Mouse (Mus musculus) midbrain, embryonic 14.5 days (tissue): ENCODE results near the gene Gm20388. TPM values are rescaled to one million over a fixed set of nuclear protein-coding genes. Genes with fewer than 3 reads are reported as not detected.

Experiments used
- ATAC-seq: fragments of 200-750 bp; cut with Nextera tagmentation; 2 replicates; pipeline ENCODE4 v1.8.0; 2017; ENCODE audit warnings: moderate number of reproducible peaks, moderate library complexity; ENCODE audit not compliant: low FRiP score, low TSS enrichment
- DNase-seq: peaks from one replicate; pipeline ENCODE4 v3.0.0-alpha.2; 2015
- H3K27ac ChIP-seq: fragments of 300-500 bp; sonication (generic); replicated peaks from 2 replicates; pipeline ENCODE4 v1.5.1; 2014; ENCODE audit warnings: mild to moderate bottlenecking, low read depth, low read length, moderate library complexity
- H3K27me3 ChIP-seq: fragments of 300-500 bp; sonication (generic); 2 replicates; pipeline ENCODE4 v1.6.1; 2014; ENCODE audit warnings: low read length, control low read depth, mixed read lengths; ENCODE audit not compliant: control insufficient read depth, insufficient read depth
- H3K36me3 ChIP-seq: fragments of 300-500 bp; sonication (generic); 2 replicates; pipeline ENCODE4 v1.6.1; 2014; ENCODE audit warnings: low read length, control low read depth; ENCODE audit not compliant: control insufficient read depth, insufficient read depth
- H3K4me1 ChIP-seq: fragments of 300-500 bp; sonication (generic); 2 replicates; pipeline ENCODE4 v1.6.1; 2014; ENCODE audit warnings: mild to moderate bottlenecking, antibody characterized with exemption, low read length, control low read depth; ENCODE audit not compliant: control insufficient read depth, insufficient read depth
- H3K4me2 ChIP-seq: fragments of 300-500 bp; sonication (generic); 2 replicates; pipeline ENCODE4 v1.6.1; 2014; ENCODE audit warnings: mild to moderate bottlenecking, low read length, moderate library complexity
- H3K4me3 ChIP-seq: fragments of 300-500 bp; sonication (generic); replicated peaks from 2 replicates; pipeline ENCODE4 v1.5.1; 2014; ENCODE audit warnings: low read depth, low read length
- H3K9ac ChIP-seq: fragments of 300-500 bp; sonication (generic); replicated peaks from 2 replicates; pipeline ENCODE4 v1.6.1; 2014; ENCODE audit warnings: mild to moderate bottlenecking, low read length, moderate library complexity
- H3K9me3 ChIP-seq: fragments of 300-500 bp; sonication (generic); 2 replicates; pipeline ENCODE4 v1.6.1; 2016; ENCODE audit warnings: low read length, control low read depth, mixed read lengths; ENCODE audit not compliant: control insufficient read depth
- WGBS: fragments of 180-500 bp; shearing (Covaris S2); extraction: QIAGEN DNeasy Blood & Tissue Kit; methylation state at CpG from one replicate; pipeline ENCODE4 v1.1.7; 2014; 5-methylcytosine and 5-hydroxymethylcytosine counted together
- polyA plus RNA-seq: library from polyadenylated mRNA; unstranded; fragments of >200 nt; fragmentation: Nextera tagmentation; extraction: Ambion mirVana; gene quantifications from 2 replicates; pipeline ENCODE4 v1.2.1, GENCODE M21; 2014

Gm20388 gene
- polyA plus RNA-seq, 1 experiment from 2014 or later: 4.1 TPM

DNA sequence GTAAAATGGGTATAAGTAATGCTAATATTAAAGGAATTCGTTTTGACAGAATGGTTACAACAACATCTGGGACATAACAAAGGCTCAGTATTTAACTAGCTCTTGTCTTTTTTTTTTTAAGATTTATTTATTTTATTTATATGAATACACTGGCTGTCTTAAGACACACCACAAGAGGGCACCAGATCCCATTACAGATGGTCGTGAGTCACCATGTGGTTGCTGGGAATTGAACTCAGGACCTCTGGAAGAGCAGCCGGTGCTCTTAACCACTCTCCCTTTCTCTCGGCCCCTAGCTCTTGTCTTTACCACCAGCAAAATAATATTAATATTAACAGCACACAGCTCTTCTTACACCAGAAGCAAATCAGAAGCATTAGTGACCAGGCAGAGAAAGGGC is 3742.0 kb downstream of the Gm20388 start:
- 65% methylated on average over 4 of the region's 4 CpGs for WGBS

GRCm38 (mm10) chr8:123653308-123653993 is 3742.8 kb downstream of the Gm20388 start, which contains the start of gene Rhou:
Gene Rhou (plus strand): TSS chr8:123653929.
- Histone ChIP-seq H3K27me3 (no peaks in the 10 kb centered on the region), H3K9me3 (no peaks in the 10 kb centered on the region), H3K4me1 (peaks cover 12% of the 10 kb centered on the region), H3K27ac (peak within 1 kb of the TSS; percentile 97), H3K36me3 (peaks cover 19% of the 10 kb centered on the region), H3K4me3 (peak within 1 kb of the TSS; percentile 73), H3K9ac (peak within 1 kb of the TSS; percentile 89), H3K4me2 (peak within 1 kb of the TSS; percentile 63)
- DNase-seq: peak; percentile 98
- WGBS: under 1% methylated on average over 58 of the region's 58 CpGs
- peak; percentile 92 for ATAC-seq

More for the DNA sequence above, 3742.0 kb downstream of the Gm20388 start:
- H3K27me3 ChIP-seq: no peaks in the 10 kb centered on the region
- peaks cover 17% of the 10 kb centered on the region for H3K36me3 ChIP-seq
- H3K4me3 ChIP-seq: no peak overlapping the region; the same call in 1 of the 2 replicates
- no peaks in the 10 kb centered on the region for H3K9me3 ChIP-seq
- ATAC-seq (no peak), DNase-seq (peak; percentile 24)
- H3K27ac ChIP-seq: no peak overlapping the region
- peaks cover 12% of the 10 kb centered on the region for H3K4me1 ChIP-seq
- no peak overlapping the region; the same call in 1 of the 2 replicates for H3K4me2 ChIP-seq
- H3K9ac ChIP-seq: no peak overlapping the region

DNA sequence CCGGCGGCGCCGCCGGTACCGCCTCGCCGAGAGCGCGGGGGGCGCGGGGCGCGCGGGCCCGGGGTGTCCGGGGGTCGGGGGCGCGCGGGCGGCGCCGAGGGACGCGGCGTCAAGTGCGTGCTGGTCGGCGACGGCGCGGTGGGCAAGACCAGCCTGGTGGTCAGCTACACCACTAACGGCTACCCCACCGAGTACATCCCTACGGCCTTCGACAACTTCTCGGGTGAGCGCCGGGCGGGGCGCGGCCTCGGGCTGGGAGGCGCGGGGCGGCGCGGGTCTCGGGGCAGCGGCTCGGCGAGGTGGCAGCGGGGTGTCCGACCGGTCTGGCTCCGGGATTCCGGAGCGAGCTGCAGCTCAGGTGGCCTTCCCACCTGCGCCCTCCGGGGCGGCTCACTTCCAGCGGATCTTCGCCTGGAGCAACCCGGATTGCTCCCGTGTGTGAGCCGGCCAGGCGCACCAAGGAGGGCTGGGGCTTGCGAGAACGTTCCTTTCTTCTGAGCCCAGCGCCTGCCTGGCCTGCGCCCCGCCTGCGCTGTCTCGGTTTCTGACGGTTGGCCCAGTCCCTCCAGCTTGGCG is 3743.4 kb downstream of the Gm20388 start:
- H3K36me3 ChIP-seq: peaks cover 23% of the 10 kb centered on the region
- peak; percentile 76 for ATAC-seq
- peak overlapping the region; percentile 73 for H3K4me3 ChIP-seq
- WGBS: under 1% methylated on average over 75 of the region's 77 CpGs
- peak overlapping the region; percentile 97 for H3K27ac ChIP-seq
- H3K4me1 ChIP-seq: peaks cover 12% of the 10 kb centered on the region
- H3K9me3 ChIP-seq: no peaks in the 10 kb centered on the region
- peak overlapping the region; percentile 63 for H3K4me2 ChIP-seq
- peak overlapping the region; percentile 89 for H3K9ac ChIP-seq
- H3K27me3 ChIP-seq: no peaks in the 10 kb centered on the region
- DNase-seq: peak; percentile 81

DNA sequence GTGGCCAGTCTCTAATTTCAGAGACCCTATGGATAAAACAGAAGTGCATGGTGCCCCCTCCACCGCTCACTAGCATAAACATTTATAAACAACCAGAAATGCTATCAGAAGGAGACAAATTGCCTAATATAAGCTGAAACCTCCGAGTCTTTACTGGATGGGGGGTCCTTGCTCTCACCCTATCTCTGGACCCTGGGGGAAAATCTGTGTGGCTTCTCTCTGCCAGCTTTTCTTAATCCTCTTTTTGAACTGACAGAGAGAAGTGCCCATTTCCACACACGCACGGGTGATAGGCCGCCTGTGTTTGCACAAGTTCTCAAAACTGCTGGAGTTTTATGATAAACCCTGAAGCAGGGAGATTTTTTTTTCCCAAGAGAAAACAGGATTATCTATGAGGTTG is 3744.1 kb downstream of the Gm20388 start:
- ATAC-seq (no peak), DNase-seq (peak; percentile 39)
- Histone ChIP-seq H3K4me1 (peaks cover 12% of the 10 kb centered on the region), H3K9me3 (no peaks in the 10 kb centered on the region), H3K27ac (no peak overlapping the region), H3K9ac (peak overlapping the region; percentile 89), H3K36me3 (peaks cover 23% of the 10 kb centered on the region), H3K4me2 (peak overlapping the region; percentile 63), H3K4me3 (peak overlapping the region; percentile 73), H3K27me3 (no peaks in the 10 kb centered on the region)
- WGBS: 10% methylated on average over 5 of the region's 5 CpGs

- Histone ChIP-seq H3K27ac (no peak overlapping the region), H3K27me3 (no peaks in the 10 kb centered on the region), H3K4me3 (peak overlapping the region; percentile 73), H3K9me3 (no peaks in the 10 kb centered on the region), H3K4me2 (peak overlapping the region; percentile 63), H3K36me3 (peaks cover 23% of the 10 kb centered on the region), H3K4me1 (peaks cover 12% of the 10 kb centered on the region), H3K9ac (peak overlapping the region; percentile 29; the same call in 1 of the 2 replicates)
- 7% methylated on average over 8 of the region's 8 CpGs for WGBS
- DNase-seq (no peak), ATAC-seq (no peak)
Observed at GRCm38 (mm10) chr8:123655351-123655779, 3744.7 kb downstream of the Gm20388 start.

GRCm38 (mm10) chr8:123657826-123658225 is 3747.2 kb downstream of the Gm20388 start:
- Histone ChIP-seq H3K4me3 (no peak overlapping the region), H3K27me3 (no peaks in the 10 kb centered on the region), H3K4me2 (no peak overlapping the region), H3K4me1 (peaks cover 12% of the 10 kb centered on the region), H3K27ac (no peak overlapping the region), H3K9me3 (no peaks in the 10 kb centered on the region), H3K9ac (no peak overlapping the region), H3K36me3 (peaks cover 43% of the 10 kb centered on the region)
- 93% methylated on average over 8 of the region's 8 CpGs for WGBS
- no peak for ATAC-seq
- DNase-seq: no peak

DNA sequence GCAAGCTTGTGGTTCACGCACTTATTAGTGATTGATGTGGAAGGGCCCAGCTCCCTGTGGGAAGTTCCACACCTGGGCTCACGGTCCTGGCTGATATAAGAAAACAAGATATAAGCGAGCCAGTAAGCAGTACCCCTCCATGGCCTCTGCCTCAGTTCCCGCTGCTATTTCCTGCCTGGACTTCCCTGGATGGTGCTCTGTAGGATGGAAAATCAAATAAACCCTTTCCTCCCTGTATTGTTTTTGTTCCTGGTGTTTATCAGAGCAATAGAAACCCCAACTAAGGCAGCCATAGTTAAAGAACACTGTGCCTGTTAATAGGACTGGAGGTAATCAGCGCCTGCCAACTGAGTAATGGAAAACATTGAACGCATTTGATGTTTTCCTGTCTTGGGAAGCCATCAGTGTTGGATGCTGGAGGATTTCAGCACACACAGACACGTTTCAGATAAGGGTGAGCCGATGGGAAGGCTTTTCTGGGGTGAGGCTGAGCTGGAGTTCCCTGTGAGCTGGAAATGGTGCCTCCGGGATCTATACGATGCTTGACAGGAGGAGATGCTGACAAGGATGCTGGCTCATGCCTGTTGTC is 3748.9 kb downstream of the Gm20388 start:
- Histone ChIP-seq H3K27me3 (no peaks in the 10 kb centered on the region), H3K4me2 (no peak overlapping the region), H3K36me3 (peaks cover 59% of the 10 kb centered on the region), H3K27ac (no peak overlapping the region), H3K9ac (no peak overlapping the region), H3K9me3 (no peaks in the 10 kb centered on the region), H3K4me3 (no peak overlapping the region), H3K4me1 (peaks cover 12% of the 10 kb centered on the region)
- DNase-seq (no peak), ATAC-seq (no peak)
- WGBS: 85% methylated on average over 10 of the region's 10 CpGs

GRCm38 (mm10) chr8:123661515-123661914 is 3750.9 kb downstream of the Gm20388 start:
- H3K27ac ChIP-seq: no peak overlapping the region
- WGBS: 90% methylated on average over 11 of the region's 11 CpGs
- no peaks in the 10 kb centered on the region for H3K9me3 ChIP-seq
- no peaks in the 10 kb centered on the region for H3K4me1 ChIP-seq
- ATAC-seq: no peak
- DNase-seq: no peak
- H3K4me2 ChIP-seq: no peak overlapping the region
- no peaks in the 10 kb centered on the region for H3K27me3 ChIP-seq
- H3K36me3 ChIP-seq: peaks cover 51% of the 10 kb centered on the region
- H3K4me3 ChIP-seq: no peak overlapping the region
- no peak overlapping the region for H3K9ac ChIP-seq
